Mouse (Mus musculus) midbrain, postnatal 0 days (tissue): ENCODE results near the gene Ulk3. TPM values are rescaled to one million over a fixed set of nuclear protein-coding genes. Genes with fewer than 3 reads are reported as not detected.

Source experiments
- ATAC-seq: fragments of 200-750 bp; cut with Nextera tagmentation; 2 replicates; pipeline ENCODE4 v1.8.0; 2017; ENCODE audit warnings: moderate number of reproducible peaks, mild to moderate bottlenecking, moderate TSS enrichment, moderate library complexity; ENCODE audit not compliant: low FRiP score
- DNase-seq: peaks from one replicate; pipeline ENCODE4 v3.0.0-alpha.2; 2015; ENCODE audit warnings: low spot score
- H3K27ac ChIP-seq: fragments of 300-500 bp; sonication (generic); 2 replicates; pipeline ENCODE4 v1.5.1; 2014; ENCODE audit warnings: low read depth, mild to moderate bottlenecking, low read length, mixed read lengths
- H3K27me3 ChIP-seq: fragments of 300-500 bp; sonication (generic); 2 replicates; pipeline ENCODE4 v1.6.1; 2014; ENCODE audit warnings: low read length, control low read depth, mixed read lengths; ENCODE audit not compliant: insufficient read depth
- H3K36me3 ChIP-seq: fragments of 300-500 bp; sonication (generic); 2 replicates; pipeline ENCODE4 v1.6.1; 2014; ENCODE audit warnings: low read length, control low read depth, mixed read lengths; ENCODE audit not compliant: insufficient read depth
- H3K4me1 ChIP-seq: fragments of 300-500 bp; sonication (generic); 2 replicates; pipeline ENCODE4 v1.6.1; 2014; ENCODE audit warnings: mild to moderate bottlenecking, control low read depth, antibody characterized with exemption, low read length, mixed read lengths; ENCODE audit not compliant: insufficient read depth
- H3K4me2 ChIP-seq: fragments of 300-500 bp; sonication (generic); 2 replicates; pipeline ENCODE4 v1.6.1; 2014; ENCODE audit warnings: low read depth, mild to moderate bottlenecking, low read length, mixed read lengths; ENCODE audit not compliant: poor library complexity, severe bottlenecking
- H3K4me3 ChIP-seq: fragments of 300-500 bp; sonication (generic); 2 replicates; pipeline ENCODE4 v1.5.1; 2014; ENCODE audit warnings: low read depth, mild to moderate bottlenecking, low read length, moderate library complexity
- H3K9ac ChIP-seq: fragments of 300-500 bp; sonication (generic); replicated peaks from 2 replicates; pipeline ENCODE4 v1.6.1; 2014; ENCODE audit warnings: mild to moderate bottlenecking, low read length, moderate library complexity, mixed read lengths; ENCODE audit not compliant: poor library complexity, severe bottlenecking
- H3K9me3 ChIP-seq: fragments of 300-500 bp; sonication (generic); 2 replicates; pipeline ENCODE4 v1.6.1; 2016; ENCODE audit warnings: low read length, control low read depth
- CTCF ChIP-seq: IDR thresholded peaks from 2 replicates; pipeline ENCODE4 v1.5.1; 2016; ENCODE audit warnings: antibody characterized with exemption, mild to moderate bottlenecking
- WGBS: fragments of 180-500 bp; shearing (Covaris S2); extraction: QIAGEN DNeasy Blood & Tissue Kit; methylation state at CpG from one replicate; pipeline ENCODE4 v1.1.7; 2014; 5-methylcytosine and 5-hydroxymethylcytosine counted together
- polyA plus RNA-seq: library from polyadenylated mRNA; unstranded; fragments of >200 nt; fragmentation: Nextera tagmentation; extraction: Ambion mirVana; gene quantifications from 2 replicates; pipeline ENCODE4 v1.2.1, GENCODE M21; 2015
- total RNA-seq: library from RNA; depleted of rRNA; stranded (reverse); fragments of >200 nt; gene quantifications from 2 replicates; pipeline ENCODE4 v1.2.3, GENCODE M21; 2014

Gene Ulk3
- total and polyA plus RNA-seq, 2 experiments from 2014 or later: 18.9 to 19.9 TPM

GRCm38 (mm10) chr9:57604875-57605274, 15.6 kb downstream of the Ulk3 start:
- no peak for ATAC-seq
- 68% methylated on average over 4 of the region's 4 CpGs for WGBS
- DNase-seq: no peak
- H3K27me3 ChIP-seq: no peaks in the 10 kb centered on the region
- no peak overlapping the region for H3K27ac ChIP-seq
- no peaks in the 10 kb centered on the region for H3K9me3 ChIP-seq
- no peak overlapping the region for H3K4me3 ChIP-seq
- no peak overlapping the region for H3K9ac ChIP-seq
- peaks cover 8% of the 10 kb centered on the region for H3K4me1 ChIP-seq
- H3K4me2 ChIP-seq: no peak overlapping the region
- H3K36me3 ChIP-seq: no peaks in the 10 kb centered on the region
- TF ChIP-seq CTCF: no peak

- no peak for DNase-seq
- ATAC-seq: no peak; the same call in 1 of the 2 replicates
- Histone ChIP-seq H3K9ac (no peak overlapping the region), H3K9me3 (no peaks in the 10 kb centered on the region), H3K36me3 (no peaks in the 10 kb centered on the region), H3K4me3 (peak overlapping the region; percentile 21; the same call in 1 of the 2 replicates), H3K4me2 (peak overlapping the region; percentile 65), H3K27ac (no peak overlapping the region), H3K27me3 (no peaks in the 10 kb centered on the region), H3K4me1 (peaks cover 8% of the 10 kb centered on the region)
- WGBS: 4% methylated on average over 9 of the region's 9 CpGs
- TF ChIP-seq CTCF: no peak
Observed at GRCm38 (mm10) chr9:57605503-57605902, 16.3 kb downstream of the Ulk3 start.

- Histone ChIP-seq H3K27ac (no peak within 1 kb of the TSS), H3K27me3 (no peaks in the 10 kb centered on the region), H3K4me2 (peak within 1 kb of the TSS; percentile 65), H3K9me3 (no peaks in the 10 kb centered on the region), H3K4me1 (peaks cover 8% of the 10 kb centered on the region), H3K4me3 (peak within 1 kb of the TSS; percentile 21), H3K9ac (no peak within 1 kb of the TSS), H3K36me3 (no peaks in the 10 kb centered on the region)
- no peak for TF ChIP-seq CTCF
- ATAC-seq (peak; percentile 57; the same call in 1 of the 2 replicates), DNase-seq (no peak)
- WGBS: 3% methylated on average over 24 of the region's 24 CpGs
Observed at GRCm38 (mm10) chr9:57606139-57606851, 17.0 kb downstream of the Ulk3 start, which contains the start of gene Cplx3. TSS of gene Cplx3 (minus strand) at chr9:57606281.

- Histone ChIP-seq H3K27me3 (no peaks in the 10 kb centered on the region), H3K9me3 (no peaks in the 10 kb centered on the region), H3K36me3 (no peaks in the 10 kb centered on the region), H3K4me2 (no peak overlapping the region), H3K4me1 (peaks cover 8% of the 10 kb centered on the region), H3K27ac (no peak overlapping the region), H3K4me3 (no peak overlapping the region), H3K9ac (no peak overlapping the region)
- no peak for TF ChIP-seq CTCF
- DNase-seq (no peak), ATAC-seq (no peak)
- WGBS: 62% methylated on average over 3 of the region's 3 CpGs
Observed at GRCm38 (mm10) chr9:57609803-57610202, 20.6 kb downstream of the Ulk3 start.

- Histone ChIP-seq H3K27ac (no peak overlapping the region), H3K36me3 (no peaks in the 10 kb centered on the region), H3K4me3 (no peak overlapping the region), H3K9ac (no peak overlapping the region), H3K4me2 (no peak overlapping the region), H3K4me1 (peaks cover 8% of the 10 kb centered on the region), H3K27me3 (no peaks in the 10 kb centered on the region), H3K9me3 (no peaks in the 10 kb centered on the region)
- WGBS: 49% methylated on average over 3 of the region's 3 CpGs
- no peak; the same call in 1 of the 2 replicates for ATAC-seq
- DNase-seq: peak; percentile 56
- no peak for TF ChIP-seq CTCF
Observed at GRCm38 (mm10) chr9:57610359-57610826, 21.1 kb downstream of the Ulk3 start.

DNA sequence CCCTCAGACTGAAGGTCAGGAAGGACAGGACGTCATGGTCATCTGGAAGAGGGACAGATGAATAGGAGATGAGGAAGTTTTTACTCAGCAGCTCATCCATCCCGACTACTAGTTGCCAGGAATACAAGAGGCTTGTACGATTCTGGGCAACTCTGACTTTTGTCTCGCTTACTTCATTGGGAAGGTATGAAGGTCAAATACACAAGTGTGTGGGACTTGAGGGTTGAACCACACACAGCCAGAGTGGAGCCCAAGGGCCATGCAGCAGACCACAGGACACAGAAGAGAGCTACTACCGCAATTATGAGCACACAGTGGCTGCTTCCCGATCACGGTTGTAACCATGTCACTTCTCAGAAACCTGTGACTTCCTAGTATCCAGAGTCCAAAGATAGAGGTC, 23.3 kb downstream of the Ulk3 start:
- Histone ChIP-seq H3K4me3 (no peak overlapping the region), H3K9ac (no peak overlapping the region), H3K27ac (no peak overlapping the region), H3K27me3 (no peaks in the 10 kb centered on the region), H3K4me1 (no peaks in the 10 kb centered on the region), H3K36me3 (no peaks in the 10 kb centered on the region), H3K9me3 (no peaks in the 10 kb centered on the region), H3K4me2 (no peak overlapping the region)
- no peak for DNase-seq
- no peak for ATAC-seq
- no peak for TF ChIP-seq CTCF
- WGBS: 88% methylated on average over 7 of the region's 7 CpGs
